Mouse (Mus musculus): ENCODE results near the gene Serpina16.

Gene Serpina16

GRCm38 (mm10) chr12:103657991-103658390 is 17.9 kb downstream of the Serpina16 start:
- no peak for DNase-seq (ENCODE audit: low spot score in 2 of 2)

GRCm38 (mm10) chr12:103656848-103657626 is 18.9 kb downstream of the Serpina16 start, which contains the start of gene Serpina6:
Serpina6 (minus strand) TSS chr12:103657212.
- peak in 1 of 2 experiments; percentile 9 for DNase-seq (ENCODE audit: low spot score in 2 of 2)

GRCm38 (mm10) chr12:103655123-103656044 is 20.6 kb downstream of the Serpina16 start:
- no peak for DNase-seq (ENCODE audit: low spot score in 2 of 2)

GRCm38 (mm10) chr12:103653836-103654235 is 22.1 kb downstream of the Serpina16 start:
- no peak for DNase-seq (ENCODE audit: low spot score in 2 of 2)

GRCm38 (mm10) chr12:103646314-103646713 is 29.6 kb downstream of the Serpina16 start:
- no peak for DNase-seq (ENCODE audit: low spot score in 2 of 2)

GRCm38 (mm10) chr12:103644601-103645000 is 31.3 kb downstream of the Serpina16 start:
- DNase-seq (ENCODE audit: low spot score in 2 of 2), result no peak

GRCm38 (mm10) chr12:103643818-103644217 is 32.1 kb downstream of the Serpina16 start:
- no peak for DNase-seq (ENCODE audit: low spot score in 2 of 2)

GRCm38 (mm10) chr12:103643336-103643735 is 32.6 kb downstream of the Serpina16 start:
- DNase-seq (ENCODE audit: low spot score in 2 of 2), result peak in 1 of 2 experiments; percentile 41

- DNase-seq (ENCODE audit: low spot score in 2 of 2), result no peak
Measured at GRCm38 (mm10) chr12:103635846-103636245, 40.1 kb downstream of the Serpina16 start.

- DNase-seq (ENCODE audit: low spot score in 2 of 2), result no peak
Measured at GRCm38 (mm10) chr12:103634430-103634829, 41.5 kb downstream of the Serpina16 start.

- DNase-seq (ENCODE audit: low spot score in 2 of 2), result no peak
Measured at GRCm38 (mm10) chr12:103631203-103631612, 44.7 kb downstream of the Serpina16 start, which contains the start of gene Serpina10. Serpina10 (minus strand) TSS chr12:103631444.
